Mouse (Mus musculus): Measurements from ENCODE around the gene H2al2a. TPM values are rescaled to one million over a fixed set of nuclear protein-coding genes. Genes with fewer than 3 reads are reported as not detected.

The H2al2a gene
- polyA plus RNA-seq, 1 experiment from 2014 or later: not detected

DNA sequence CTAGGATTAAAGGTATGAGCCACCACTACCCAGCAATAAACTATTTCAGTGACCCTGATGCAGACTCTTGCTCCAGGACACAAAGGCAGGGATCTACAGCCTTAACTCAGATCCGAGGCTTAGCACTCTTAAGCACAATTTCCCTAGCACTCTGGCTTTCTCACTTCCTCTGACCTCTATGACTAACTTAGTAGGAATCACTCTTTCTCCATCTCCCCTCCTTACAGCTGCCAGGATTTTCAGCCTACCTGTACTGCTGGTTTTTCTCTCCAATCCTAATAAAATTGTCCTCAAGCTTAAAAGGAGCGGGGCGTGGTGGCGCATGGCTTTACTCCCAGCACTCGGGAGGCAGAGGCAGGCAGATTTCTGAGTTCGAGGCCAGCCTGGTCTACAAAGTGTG, 20.6 kb upstream of the H2al2a start:
- Histone ChIP-seq H3K27ac (ENCODE audit: low read depth, low read length) (no peak overlapping the region), H3K36me3 (ENCODE audit: control insufficient read depth, insufficient read depth, low read length) (no peaks in the 10 kb centered on the region), H3K9ac (replicated peaks; ENCODE audit: low read depth, low read length) (no peak overlapping the region), H3K27me3 (ENCODE audit: control insufficient read depth, insufficient read depth, low read length) (no peaks in the 10 kb centered on the region), H3K4me1 (ENCODE audit: control insufficient read depth, insufficient read depth, low read length) (no peaks in the 10 kb centered on the region), H3K4me3 (ENCODE audit: low read depth, low read length) (no peak overlapping the region), H3K9me3 (ENCODE audit: control insufficient read depth, low read length) (no peaks in the 10 kb centered on the region), H3K4me2 (ENCODE audit: low read depth, low read length) (no peak overlapping the region)
- ATAC-seq (ENCODE audit: low read depth): no peak
- WGBS: 96% methylated on average over 6 of the region's 6 CpGs

DNA sequence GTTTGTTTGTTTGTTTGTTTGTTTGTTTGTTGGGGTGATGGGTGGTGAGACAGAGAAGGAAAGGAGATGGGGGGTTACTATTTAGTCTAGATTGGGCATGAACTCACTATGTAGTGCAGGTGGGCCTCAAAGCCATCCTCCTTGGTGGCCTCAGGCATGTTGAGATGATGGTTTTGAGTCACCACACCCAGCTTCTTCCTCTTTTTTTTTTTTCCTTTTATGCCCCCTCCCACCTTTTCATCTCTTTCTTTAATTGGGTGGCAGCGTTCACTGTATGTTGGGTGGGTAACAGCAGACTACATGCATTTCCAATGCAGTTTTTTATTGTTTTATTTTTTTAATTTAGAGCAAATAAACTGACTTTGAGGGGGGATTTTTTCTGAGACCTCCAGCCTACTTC, 19.9 kb upstream of the H2al2a start:
- H3K27ac ChIP-seq (ENCODE audit: low read depth, low read length): no peak overlapping the region
- WGBS: 90% methylated on average over 1 of the region's 1 CpGs
- no peak overlapping the region for H3K4me3 ChIP-seq (ENCODE audit: low read depth, low read length)
- H3K36me3 ChIP-seq (ENCODE audit: control insufficient read depth, insufficient read depth, low read length): no peaks in the 10 kb centered on the region
- no peaks in the 10 kb centered on the region for H3K27me3 ChIP-seq (ENCODE audit: control insufficient read depth, insufficient read depth, low read length)
- no peaks in the 10 kb centered on the region for H3K4me1 ChIP-seq (ENCODE audit: control insufficient read depth, insufficient read depth, low read length)
- H3K9ac ChIP-seq (replicated peaks; ENCODE audit: low read depth, low read length): no peak overlapping the region
- H3K9me3 ChIP-seq (ENCODE audit: control insufficient read depth, low read length): no peaks in the 10 kb centered on the region
- H3K4me2 ChIP-seq (ENCODE audit: low read depth, low read length): no peak overlapping the region
- no peak for ATAC-seq (ENCODE audit: low read depth)

DNA sequence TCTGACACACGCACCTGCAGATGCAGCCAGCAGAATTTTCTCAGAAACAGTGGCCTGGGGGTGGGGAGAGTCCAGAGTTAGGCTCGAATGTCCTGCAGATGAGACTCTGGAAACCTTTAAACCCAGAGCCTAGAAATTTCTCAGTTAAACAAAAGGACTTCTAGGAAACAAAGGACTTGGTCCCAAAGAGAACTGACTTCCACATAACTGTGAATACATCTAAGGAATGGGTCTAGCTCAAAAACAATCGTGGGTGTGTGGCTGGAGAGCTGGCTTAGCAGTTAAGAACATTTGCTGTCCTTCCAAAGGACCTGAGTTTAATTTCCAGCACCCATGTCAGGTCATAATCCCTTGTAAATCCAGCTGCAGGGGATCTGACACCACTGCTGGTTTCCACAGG, 18.8 kb upstream of the H2al2a start:
- no peaks in the 10 kb centered on the region for H3K4me1 ChIP-seq (ENCODE audit: control insufficient read depth, insufficient read depth, low read length)
- no peak overlapping the region for H3K27ac ChIP-seq (ENCODE audit: low read depth, low read length)
- H3K27me3 ChIP-seq (ENCODE audit: control insufficient read depth, insufficient read depth, low read length): no peaks in the 10 kb centered on the region
- ATAC-seq (ENCODE audit: low read depth): no peak
- no peak overlapping the region for H3K9ac ChIP-seq (replicated peaks; ENCODE audit: low read depth, low read length)
- H3K4me3 ChIP-seq (ENCODE audit: low read depth, low read length): no peak overlapping the region
- no peaks in the 10 kb centered on the region for H3K9me3 ChIP-seq (ENCODE audit: control insufficient read depth, low read length)
- no peak overlapping the region for H3K4me2 ChIP-seq (ENCODE audit: low read depth, low read length)
- H3K36me3 ChIP-seq (ENCODE audit: control insufficient read depth, insufficient read depth, low read length): no peaks in the 10 kb centered on the region
- WGBS: 63% methylated on average over 3 of the region's 3 CpGs

DNA sequence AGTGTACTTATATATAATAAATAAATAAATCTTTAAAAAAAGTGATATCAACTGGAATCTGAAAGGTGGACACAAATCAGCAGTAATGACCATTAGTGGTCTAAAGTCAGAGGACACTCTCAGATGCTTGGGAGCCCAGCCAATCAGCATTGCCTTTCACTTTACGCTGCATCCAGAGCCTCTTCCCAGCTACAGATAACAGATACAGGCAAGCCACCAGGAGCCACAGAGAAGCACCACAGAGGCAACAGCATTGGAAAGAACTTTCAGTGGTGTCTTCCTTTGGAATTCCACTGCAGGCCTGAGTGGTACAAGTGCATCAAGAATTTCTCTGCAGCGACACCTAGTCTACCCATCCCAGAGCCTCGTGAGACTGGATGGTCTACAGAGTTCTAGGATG, 16.1 kb upstream of the H2al2a start:
- no peaks in the 10 kb centered on the region for H3K9me3 ChIP-seq (ENCODE audit: control insufficient read depth, low read length)
- WGBS: 92% methylated on average over 3 of the region's 3 CpGs
- H3K27ac ChIP-seq (ENCODE audit: low read depth, low read length): no peak overlapping the region
- no peaks in the 10 kb centered on the region for H3K27me3 ChIP-seq (ENCODE audit: control insufficient read depth, insufficient read depth, low read length)
- H3K4me1 ChIP-seq (ENCODE audit: control insufficient read depth, insufficient read depth, low read length): no peaks in the 10 kb centered on the region
- no peak overlapping the region for H3K4me2 ChIP-seq (ENCODE audit: low read depth, low read length)
- no peak overlapping the region for H3K9ac ChIP-seq (replicated peaks; ENCODE audit: low read depth, low read length)
- H3K4me3 ChIP-seq (ENCODE audit: low read depth, low read length): no peak overlapping the region
- no peak for ATAC-seq (ENCODE audit: low read depth)
- H3K36me3 ChIP-seq (ENCODE audit: control insufficient read depth, insufficient read depth, low read length): no peaks in the 10 kb centered on the region

DNA sequence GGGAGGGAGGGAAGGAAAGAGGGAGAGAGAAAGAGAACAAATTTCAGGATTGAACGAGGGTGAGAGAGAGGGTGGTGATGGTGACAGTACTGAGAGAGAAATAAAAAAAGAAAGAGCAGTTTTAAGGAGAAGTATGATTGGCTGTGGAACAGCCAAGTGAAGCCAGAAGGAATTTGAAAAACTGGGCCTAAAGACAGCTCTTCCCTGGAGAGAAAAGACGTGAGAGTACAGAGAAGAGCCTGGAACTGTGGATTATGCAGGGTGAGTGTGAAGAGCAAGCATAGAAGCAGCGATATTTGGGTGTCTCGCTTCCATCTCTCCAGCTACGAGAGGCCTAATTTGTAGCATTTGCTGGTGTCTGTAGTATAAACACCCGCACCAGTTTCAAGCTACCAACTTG, 14.5 kb upstream of the H2al2a start:
- ATAC-seq (ENCODE audit: low read depth): no peak
- H3K9me3 ChIP-seq (ENCODE audit: control insufficient read depth, low read length): no peaks in the 10 kb centered on the region

DNA sequence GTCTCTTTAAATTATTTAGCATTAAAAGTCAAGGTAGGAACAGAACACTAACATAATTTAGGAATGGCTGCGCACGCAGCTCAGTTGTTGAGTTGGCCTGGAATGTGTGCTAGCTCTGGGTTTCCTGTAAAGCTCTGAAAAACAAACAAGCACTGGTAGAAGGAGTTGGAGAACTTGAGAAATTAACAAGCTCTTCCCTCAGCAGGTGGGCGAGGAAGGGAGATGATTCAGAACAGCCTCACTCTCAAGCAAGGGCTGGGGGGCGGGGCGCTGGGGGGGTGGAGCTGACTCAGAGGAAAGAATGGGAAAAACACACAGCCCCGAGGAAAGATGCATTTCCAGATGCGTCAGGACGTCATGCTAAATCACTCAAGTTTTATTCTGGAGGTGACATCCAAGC, 8.4 kb upstream of the H2al2a start:
- no peak for ATAC-seq (ENCODE audit: low read depth)
- no peaks in the 10 kb centered on the region for H3K4me1 ChIP-seq (ENCODE audit: control insufficient read depth, insufficient read depth, low read length)
- no peak overlapping the region for H3K4me3 ChIP-seq (ENCODE audit: low read depth, low read length)
- no peaks in the 10 kb centered on the region for H3K27me3 ChIP-seq (ENCODE audit: control insufficient read depth, insufficient read depth, low read length)
- no peak overlapping the region for H3K9ac ChIP-seq (replicated peaks; ENCODE audit: low read depth, low read length)
- H3K4me2 ChIP-seq (ENCODE audit: low read depth, low read length): no peak overlapping the region
- H3K36me3 ChIP-seq (ENCODE audit: control insufficient read depth, insufficient read depth, low read length): no peaks in the 10 kb centered on the region
- 27% methylated on average over 8 of the region's 8 CpGs for WGBS
- H3K27ac ChIP-seq (ENCODE audit: low read depth, low read length): no peak overlapping the region
- no peaks in the 10 kb centered on the region for H3K9me3 ChIP-seq (ENCODE audit: control insufficient read depth, low read length)

More for the DNA sequence above, 14.5 kb upstream of the H2al2a start:
- H3K36me3 ChIP-seq (ENCODE audit: control insufficient read depth, insufficient read depth, low read length): no peaks in the 10 kb centered on the region
- no peak overlapping the region for H3K4me2 ChIP-seq (ENCODE audit: low read depth, low read length)
- no peaks in the 10 kb centered on the region for H3K4me1 ChIP-seq (ENCODE audit: control insufficient read depth, insufficient read depth, low read length)
- WGBS: 88% methylated on average over 6 of the region's 6 CpGs
- no peaks in the 10 kb centered on the region for H3K27me3 ChIP-seq (ENCODE audit: control insufficient read depth, insufficient read depth, low read length)
- H3K27ac ChIP-seq (ENCODE audit: low read depth, low read length): no peak overlapping the region
- no peak overlapping the region for H3K4me3 ChIP-seq (ENCODE audit: low read depth, low read length)
- H3K9ac ChIP-seq (replicated peaks; ENCODE audit: low read depth, low read length): no peak overlapping the region

DNA sequence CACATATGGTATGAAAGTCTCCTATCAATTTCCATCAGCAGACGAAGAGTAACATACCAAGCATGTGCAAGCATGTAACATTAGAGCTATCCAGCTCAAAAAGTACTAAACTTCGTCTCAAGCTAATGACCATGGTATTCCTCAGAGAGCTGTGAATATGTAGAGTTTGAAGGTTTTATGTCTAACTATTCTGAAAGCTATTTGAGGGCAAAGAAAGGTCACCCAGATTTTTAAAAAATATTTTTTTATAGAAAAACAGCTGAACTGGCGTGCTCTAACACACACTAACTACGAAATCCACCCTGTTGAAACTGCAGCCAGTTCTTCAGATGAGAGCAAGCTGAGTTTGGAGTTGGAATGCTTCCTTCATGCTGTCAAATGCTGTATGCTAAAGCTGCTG, 7.5 kb upstream of the H2al2a start:
- WGBS: 75% methylated on average over 4 of the region's 4 CpGs
- Histone ChIP-seq H3K4me3 (ENCODE audit: low read depth, low read length) (no peak overlapping the region), H3K9ac (replicated peaks; ENCODE audit: low read depth, low read length) (no peak overlapping the region), H3K4me1 (ENCODE audit: control insufficient read depth, insufficient read depth, low read length) (no peaks in the 10 kb centered on the region), H3K9me3 (ENCODE audit: control insufficient read depth, low read length) (no peaks in the 10 kb centered on the region), H3K4me2 (ENCODE audit: low read depth, low read length) (no peak overlapping the region), H3K27ac (ENCODE audit: low read depth, low read length) (no peak overlapping the region), H3K27me3 (ENCODE audit: control insufficient read depth, insufficient read depth, low read length) (no peaks in the 10 kb centered on the region), H3K36me3 (ENCODE audit: control insufficient read depth, insufficient read depth, low read length) (no peaks in the 10 kb centered on the region)
- no peak for ATAC-seq (ENCODE audit: low read depth)

DNA sequence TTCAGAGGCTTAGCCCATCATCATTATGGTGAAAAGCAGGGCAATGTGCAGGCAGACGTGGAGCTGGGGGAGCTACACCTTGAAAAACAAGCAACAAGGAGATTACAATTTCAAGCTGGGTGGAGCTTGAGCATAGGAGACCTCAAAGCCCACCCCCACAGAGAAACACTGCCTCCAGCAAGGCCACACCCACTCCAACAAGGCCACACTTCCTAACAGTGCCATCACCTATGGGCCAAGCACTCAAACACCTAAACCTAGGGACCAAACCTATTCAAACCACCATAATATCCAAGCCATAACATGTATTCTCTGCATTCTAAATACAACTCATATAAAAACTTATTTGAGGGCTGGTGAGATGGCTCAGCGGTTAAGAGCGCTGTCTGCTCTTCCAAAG, 5.5 kb upstream of the H2al2a start:
- Histone ChIP-seq H3K36me3 (ENCODE audit: control insufficient read depth, insufficient read depth, low read length) (no peaks in the 10 kb centered on the region), H3K27me3 (ENCODE audit: control insufficient read depth, insufficient read depth, low read length) (no peaks in the 10 kb centered on the region), H3K4me1 (ENCODE audit: control insufficient read depth, insufficient read depth, low read length) (no peaks in the 10 kb centered on the region), H3K9ac (replicated peaks; ENCODE audit: low read depth, low read length) (no peak overlapping the region), H3K4me3 (ENCODE audit: low read depth, low read length) (no peak overlapping the region), H3K4me2 (ENCODE audit: low read depth, low read length) (no peak overlapping the region), H3K9me3 (ENCODE audit: control insufficient read depth, low read length) (no peaks in the 10 kb centered on the region), H3K27ac (ENCODE audit: low read depth, low read length) (no peak overlapping the region)
- ATAC-seq (ENCODE audit: low read depth): no peak
- 98% methylated on average over 3 of the region's 3 CpGs for WGBS

DNA sequence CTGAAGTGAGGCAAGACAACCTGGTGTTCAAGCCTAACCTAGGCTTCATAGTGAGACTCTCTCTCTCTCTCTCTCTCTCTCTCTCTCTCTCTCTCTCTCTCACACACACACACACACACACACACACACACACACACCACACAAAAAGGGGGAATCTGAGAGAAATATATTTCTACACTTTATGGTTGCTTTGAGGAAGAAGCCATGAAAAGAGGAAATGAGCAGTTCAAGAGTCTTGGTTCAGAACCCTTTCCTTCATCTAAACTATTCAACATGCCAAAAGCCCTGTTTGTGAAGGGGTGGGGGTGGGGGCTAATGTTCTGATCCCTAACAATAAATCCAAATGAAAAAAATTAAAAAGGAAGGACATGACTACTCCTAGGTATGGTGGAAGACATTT, 7.2 kb downstream of the H2al2a start:
- Histone ChIP-seq H3K27ac (ENCODE audit: low read depth, low read length) (no peak overlapping the region), H3K36me3 (ENCODE audit: control insufficient read depth, insufficient read depth, low read length) (no peaks in the 10 kb centered on the region), H3K9ac (replicated peaks; ENCODE audit: low read depth, low read length) (no peak overlapping the region), H3K4me2 (ENCODE audit: low read depth, low read length) (no peak overlapping the region), H3K4me3 (ENCODE audit: low read depth, low read length) (no peak overlapping the region), H3K9me3 (ENCODE audit: control insufficient read depth, low read length) (no peaks in the 10 kb centered on the region), H3K27me3 (ENCODE audit: control insufficient read depth, insufficient read depth, low read length) (no peaks in the 10 kb centered on the region), H3K4me1 (ENCODE audit: control insufficient read depth, insufficient read depth, low read length) (no peaks in the 10 kb centered on the region)
- no peak for ATAC-seq (ENCODE audit: low read depth)

DNA sequence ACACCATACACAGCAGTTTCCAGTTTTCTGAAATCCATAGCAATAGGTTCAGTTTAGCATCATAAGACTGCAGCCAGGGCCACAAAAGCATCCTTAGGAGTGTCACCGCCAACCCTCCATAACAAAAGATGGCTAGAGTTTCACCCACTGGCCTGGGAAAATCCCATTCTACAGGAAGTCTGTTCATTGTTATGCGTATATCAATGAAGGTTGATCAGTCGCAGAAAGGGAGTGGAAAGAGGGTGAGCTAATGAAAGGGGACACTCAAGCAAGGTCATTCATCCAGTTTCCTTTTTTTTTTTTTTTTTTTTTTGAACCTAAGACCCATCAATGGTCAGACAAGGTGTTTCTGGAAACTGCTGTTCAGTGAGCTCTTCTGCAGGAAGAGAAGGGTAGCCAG, 7.6 kb downstream of the H2al2a start:
- Histone ChIP-seq H3K4me1 (ENCODE audit: control insufficient read depth, insufficient read depth, low read length) (no peaks in the 10 kb centered on the region), H3K27ac (ENCODE audit: low read depth, low read length) (no peak overlapping the region), H3K9me3 (ENCODE audit: control insufficient read depth, low read length) (no peaks in the 10 kb centered on the region), H3K4me3 (ENCODE audit: low read depth, low read length) (no peak overlapping the region), H3K36me3 (ENCODE audit: control insufficient read depth, insufficient read depth, low read length) (no peaks in the 10 kb centered on the region), H3K9ac (replicated peaks; ENCODE audit: low read depth, low read length) (no peak overlapping the region), H3K27me3 (ENCODE audit: control insufficient read depth, insufficient read depth, low read length) (no peaks in the 10 kb centered on the region), H3K4me2 (ENCODE audit: low read depth, low read length) (no peak overlapping the region)
- 56% methylated on average over 3 of the region's 3 CpGs for WGBS
- ATAC-seq (ENCODE audit: low read depth): no peak
